Mouse (Mus musculus) forebrain, embryonic 10.5 days (tissue): ENCODE data around the gene Nr1h3. TPM values are rescaled to one million over a fixed set of nuclear protein-coding genes. Genes with fewer than 3 reads are reported as not detected.

Experiments
- DNase-seq: peaks from one replicate; pipeline ENCODE4 v3.0.0-alpha.2; 2017; ENCODE audit warnings: low spot score; ENCODE audit errors: extremely low spot score
- H3K27ac ChIP-seq: fragments of 300-500 bp; sonication (generic); 2 replicates; pipeline ENCODE4 v1.5.1; 2016; ENCODE audit warnings: mild to moderate bottlenecking
- H3K27me3 ChIP-seq: fragments of 300-500 bp; sonication (generic); 2 replicates; pipeline ENCODE4 v1.6.1; 2016; ENCODE audit warnings: mild to moderate bottlenecking; ENCODE audit not compliant: poor library complexity, severe bottlenecking
- H3K36me3 ChIP-seq: fragments of 300-500 bp; sonication (generic); replicated peaks from 2 replicates; pipeline ENCODE4 v1.6.1; 2016; ENCODE audit warnings: mild to moderate bottlenecking, moderate library complexity
- H3K4me1 ChIP-seq: fragments of 300-500 bp; sonication (generic); 2 replicates; pipeline ENCODE4 v1.6.1; 2016
- H3K4me3 ChIP-seq: fragments of 300-500 bp; sonication (generic); 2 replicates; pipeline ENCODE4 v1.5.1; 2016; ENCODE audit warnings: mild to moderate bottlenecking, moderate library complexity
- H3K9me3 ChIP-seq: fragments of 300-500 bp; sonication (generic); 2 replicates; pipeline ENCODE4 v1.6.1; 2016; ENCODE audit warnings: mild to moderate bottlenecking, moderate library complexity
- WGBS: fragments of 180-500 bp; shearing (Covaris S2); methylation state at CpG from one replicate; pipeline ENCODE4 v1.1.7; 2016; 5-methylcytosine and 5-hydroxymethylcytosine counted together
- polyA plus RNA-seq: library from polyadenylated mRNA; unstranded; fragments of >200 nt; fragmentation: Nextera tagmentation; extraction: Ambion mirVana; gene quantifications from 2 replicates; pipeline ENCODE4 v1.2.1, GENCODE M21; 2016

The Nr1h3 gene
- polyA plus RNA-seq, 1 experiment from 2014 or later = 1.4 TPM

DNA sequence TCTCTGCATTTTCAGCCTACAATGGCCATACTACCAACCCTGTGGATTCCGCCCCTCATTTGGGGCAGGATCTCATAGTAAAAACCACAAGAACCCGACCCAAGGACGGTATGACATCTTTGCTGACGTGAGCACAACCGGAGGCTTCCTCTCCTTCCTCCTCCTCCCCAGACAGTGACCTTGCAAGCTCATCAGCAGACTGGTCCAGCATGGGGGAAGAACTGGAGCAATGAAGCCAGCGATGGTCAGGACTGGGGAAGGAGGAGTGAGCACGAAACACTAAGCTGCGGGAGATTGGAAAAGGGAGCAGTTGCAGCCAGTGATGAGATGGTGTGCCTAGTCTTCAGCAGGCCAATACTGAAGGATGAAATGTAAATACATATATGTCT, 20.6 kb downstream of the Nr1h3 start:
- Histone ChIP-seq H3K27ac (peak overlapping the region; percentile 88; the same call in 1 of the 2 replicates), H3K9me3 (no peaks in the 10 kb centered on the region), H3K27me3 (peaks cover 9% of the 10 kb centered on the region; the same call in 1 of the 2 replicates), H3K36me3 (peaks cover 10% of the 10 kb centered on the region), H3K4me1 (peaks cover 44% of the 10 kb centered on the region), H3K4me3 (peak overlapping the region; percentile 89)
- DNase-seq = no peak
- WGBS = 10% methylated on average over 8 of the region's 8 CpGs

DNA sequence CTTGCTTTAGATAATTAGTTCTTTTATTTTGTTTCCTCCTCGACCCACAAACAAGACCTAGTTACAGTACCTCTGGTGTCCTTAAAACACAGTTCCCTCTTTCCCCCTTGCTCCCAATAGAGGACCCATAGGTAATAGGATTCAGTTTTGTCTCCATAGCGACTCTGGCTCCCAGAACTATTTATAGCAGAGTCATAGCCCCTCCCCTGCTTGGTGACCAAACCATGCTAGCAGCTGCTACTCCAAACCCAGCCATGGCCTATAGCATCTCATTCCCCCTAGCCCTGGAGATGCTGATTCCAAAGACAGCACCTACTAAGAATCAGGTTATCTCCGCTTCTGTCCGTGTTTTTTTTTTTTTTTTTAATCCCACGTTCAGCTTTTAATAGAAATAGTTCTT, 21.9 kb downstream of the Nr1h3 start:
- no peak overlapping the region for H3K4me3 ChIP-seq
- peaks cover 44% of the 10 kb centered on the region for H3K4me1 ChIP-seq
- WGBS = 76% methylated on average over 5 of the region's 5 CpGs
- no peak overlapping the region for H3K27ac ChIP-seq
- DNase-seq = no peak
- peaks cover 9% of the 10 kb centered on the region; the same call in 1 of the 2 replicates for H3K27me3 ChIP-seq
- no peaks in the 10 kb centered on the region for H3K9me3 ChIP-seq
- peaks cover 23% of the 10 kb centered on the region for H3K36me3 ChIP-seq

- Histone ChIP-seq H3K27ac (no peak overlapping the region), H3K9me3 (no peaks in the 10 kb centered on the region), H3K4me1 (peaks cover 44% of the 10 kb centered on the region), H3K4me3 (no peak overlapping the region), H3K27me3 (peaks cover 9% of the 10 kb centered on the region; the same call in 1 of the 2 replicates), H3K36me3 (peaks cover 32% of the 10 kb centered on the region)
- WGBS = 46% methylated on average over 4 of the region's 4 CpGs
- no peak for DNase-seq
Observed at GRCm38 (mm10) chr2:91179825-91180224, 22.8 kb downstream of the Nr1h3 start.

DNA sequence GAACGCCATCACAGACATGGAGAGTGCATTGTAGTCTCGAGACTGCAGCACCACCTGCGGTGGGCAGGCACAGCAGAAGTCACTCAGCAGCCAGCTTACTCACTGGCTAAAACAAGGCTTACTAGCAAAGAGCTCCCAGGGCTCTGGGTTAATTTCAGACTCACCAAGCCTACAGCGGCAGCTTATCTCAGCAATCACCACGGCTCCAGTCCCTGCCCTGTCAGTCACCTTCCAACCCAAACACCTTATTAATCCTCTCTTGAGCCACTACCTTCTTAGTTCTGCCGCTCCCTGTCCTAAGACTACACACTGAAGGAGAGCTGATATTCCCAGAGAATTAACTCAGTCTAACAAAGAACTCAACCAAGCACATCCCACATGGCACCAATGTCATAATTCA, 26.4 kb downstream of the Nr1h3 start:
- WGBS = 82% methylated on average over 6 of the region's 6 CpGs
- Histone ChIP-seq H3K9me3 (no peaks in the 10 kb centered on the region), H3K36me3 (peaks cover 67% of the 10 kb centered on the region), H3K4me3 (no peak overlapping the region), H3K27me3 (no peaks in the 10 kb centered on the region; the same call in 1 of the 2 replicates), H3K27ac (no peak overlapping the region), H3K4me1 (peaks cover 19% of the 10 kb centered on the region)
- no peak for DNase-seq

- Histone ChIP-seq H3K9me3 (no peaks in the 10 kb centered on the region), H3K4me1 (peaks cover 12% of the 10 kb centered on the region), H3K36me3 (peaks cover 69% of the 10 kb centered on the region), H3K4me3 (no peak overlapping the region), H3K27ac (no peak overlapping the region), H3K27me3 (no peaks in the 10 kb centered on the region)
- DNase-seq = no peak
- WGBS = 91% methylated on average over 4 of the region's 4 CpGs
Observed at GRCm38 (mm10) chr2:91175490-91175889, 27.1 kb downstream of the Nr1h3 start.

DNA sequence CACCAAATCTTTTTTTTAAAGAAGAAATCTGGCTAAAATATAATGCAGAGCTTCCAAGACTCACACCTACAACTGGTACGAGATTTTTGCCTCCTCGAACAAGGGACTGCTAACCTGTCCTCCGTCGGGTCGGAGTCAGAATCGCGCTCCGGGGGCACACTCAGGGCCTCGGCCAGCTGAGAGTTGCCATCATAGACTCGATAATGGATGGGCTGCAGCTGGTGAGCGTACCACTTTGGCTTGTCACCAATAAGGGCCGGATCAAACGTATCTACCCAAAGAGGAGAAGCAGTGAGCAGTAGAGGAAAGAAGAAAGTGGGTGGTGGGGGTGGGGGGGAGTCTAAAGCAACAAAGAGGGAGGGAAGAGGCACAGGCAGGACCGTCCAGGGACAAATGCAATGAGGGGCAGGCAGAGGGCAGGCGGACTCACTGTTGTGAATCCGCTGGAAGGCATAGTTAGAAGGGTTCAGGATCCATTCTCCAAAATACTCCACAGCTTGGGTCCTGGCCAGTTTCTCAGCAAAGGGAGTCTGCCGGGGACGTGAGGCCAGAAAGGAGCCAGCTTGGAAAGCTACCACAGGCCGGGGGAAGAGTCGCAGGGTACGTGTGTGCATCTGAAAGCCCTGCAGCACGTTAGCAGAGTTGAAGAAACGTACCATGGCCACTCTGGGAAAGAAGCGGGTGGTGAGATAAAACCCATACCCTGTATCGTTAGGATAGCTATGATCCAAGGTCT, 32.9 kb downstream of the Nr1h3 start:
- Histone ChIP-seq H3K27ac (no peak overlapping the region), H3K4me3 (no peak overlapping the region), H3K4me1 (no peaks in the 10 kb centered on the region), H3K27me3 (no peaks in the 10 kb centered on the region), H3K36me3 (peaks cover 81% of the 10 kb centered on the region), H3K9me3 (no peaks in the 10 kb centered on the region)
- 89% methylated on average over 25 of the region's 25 CpGs for WGBS
- DNase-seq = no peak

- no peak overlapping the region for H3K27ac ChIP-seq
- H3K36me3 ChIP-seq = peaks cover 80% of the 10 kb centered on the region
- H3K4me1 ChIP-seq = no peaks in the 10 kb centered on the region
- no peaks in the 10 kb centered on the region for H3K9me3 ChIP-seq
- no peak overlapping the region for H3K4me3 ChIP-seq
- WGBS = 85% methylated on average over 4 of the region's 4 CpGs
- H3K27me3 ChIP-seq = no peaks in the 10 kb centered on the region
- no peak for DNase-seq
Observed at GRCm38 (mm10) chr2:91167629-91168028, 35.0 kb downstream of the Nr1h3 start.

- WGBS = 95% methylated on average over 6 of the region's 6 CpGs
- Histone ChIP-seq H3K9me3 (no peaks in the 10 kb centered on the region), H3K4me3 (no peak overlapping the region), H3K27ac (no peak overlapping the region), H3K27me3 (no peaks in the 10 kb centered on the region), H3K36me3 (peaks cover 84% of the 10 kb centered on the region), H3K4me1 (no peaks in the 10 kb centered on the region)
- no peak for DNase-seq
Observed at GRCm38 (mm10) chr2:91164991-91165390, 37.6 kb downstream of the Nr1h3 start.

DNA sequence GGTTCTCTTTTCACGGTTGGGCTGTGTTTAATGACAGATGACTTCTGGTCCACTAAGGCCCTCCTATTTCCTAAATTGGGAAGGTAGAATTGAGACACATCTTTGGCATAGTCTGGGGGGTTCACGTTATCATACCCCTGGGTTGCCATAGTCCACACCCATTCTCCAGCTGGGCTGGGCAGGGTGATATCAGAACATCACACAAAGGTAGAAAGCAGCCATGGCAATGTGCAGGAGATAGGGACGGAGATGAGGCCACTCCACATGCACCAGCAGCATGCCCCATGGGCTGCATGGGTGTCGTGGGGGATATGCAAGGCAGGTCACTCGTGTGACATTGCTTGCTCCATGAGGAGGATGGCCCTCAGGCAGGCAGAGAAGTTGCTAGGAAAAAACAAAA, 39.1 kb downstream of the Nr1h3 start:
- Histone ChIP-seq H3K4me1 (no peaks in the 10 kb centered on the region), H3K9me3 (no peaks in the 10 kb centered on the region), H3K27me3 (no peaks in the 10 kb centered on the region), H3K27ac (no peak overlapping the region), H3K36me3 (peaks cover 84% of the 10 kb centered on the region), H3K4me3 (no peak overlapping the region)
- 90% methylated on average over 5 of the region's 5 CpGs for WGBS
- DNase-seq = no peak

GRCm38 (mm10) chr2:91162952-91163351, 39.7 kb downstream of the Nr1h3 start:
- H3K36me3 ChIP-seq = peaks cover 88% of the 10 kb centered on the region
- no peak for DNase-seq
- H3K4me3 ChIP-seq = no peak overlapping the region
- H3K27me3 ChIP-seq = no peaks in the 10 kb centered on the region
- H3K9me3 ChIP-seq = no peaks in the 10 kb centered on the region
- WGBS = 92% methylated on average over 4 of the region's 4 CpGs
- H3K4me1 ChIP-seq = no peaks in the 10 kb centered on the region
- H3K27ac ChIP-seq = no peak overlapping the region

DNA sequence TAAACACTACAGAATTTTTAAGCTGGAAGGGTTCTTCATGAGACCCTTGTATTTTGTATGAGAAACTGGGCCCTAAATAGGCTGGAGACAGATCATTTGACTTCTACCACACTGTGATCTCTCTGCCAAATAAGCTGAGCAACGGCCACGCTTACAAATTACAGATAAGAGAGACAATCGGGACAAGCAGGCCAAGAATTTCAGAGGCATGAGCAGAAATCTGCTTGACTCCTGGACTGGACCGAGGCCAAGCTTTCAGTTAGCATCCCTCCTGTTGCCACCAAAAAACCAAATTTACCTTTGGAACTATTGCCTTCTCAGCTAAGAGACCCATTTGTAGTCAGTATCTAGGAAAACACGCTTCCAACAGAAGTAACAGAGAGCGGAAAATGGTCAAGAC, 42.0 kb downstream of the Nr1h3 start:
- 93% methylated on average over 6 of the region's 6 CpGs for WGBS

GRCm38 (mm10) chr2:91157002-91157752, 45.5 kb downstream of the Nr1h3 start:
- no peak for DNase-seq
- Histone ChIP-seq H3K27me3 (no peaks in the 10 kb centered on the region), H3K9me3 (no peaks in the 10 kb centered on the region), H3K4me3 (no peak overlapping the region), H3K4me1 (no peaks in the 10 kb centered on the region), H3K36me3 (peaks cover 89% of the 10 kb centered on the region), H3K27ac (no peak overlapping the region)
- 43% methylated on average over 6 of the region's 6 CpGs for WGBS

More for the DNA sequence above, 42.0 kb downstream of the Nr1h3 start:
- Histone ChIP-seq H3K4me3 (no peak overlapping the region), H3K9me3 (no peaks in the 10 kb centered on the region), H3K27me3 (no peaks in the 10 kb centered on the region), H3K4me1 (no peaks in the 10 kb centered on the region), H3K36me3 (peaks cover 94% of the 10 kb centered on the region), H3K27ac (no peak overlapping the region)
- DNase-seq = no peak

- H3K36me3 ChIP-seq = peaks cover 81% of the 10 kb centered on the region
- no peak for DNase-seq
- no peaks in the 10 kb centered on the region for H3K4me1 ChIP-seq
- no peaks in the 10 kb centered on the region for H3K27me3 ChIP-seq
- WGBS = 96% methylated on average over 3 of the region's 3 CpGs
- no peak overlapping the region for H3K4me3 ChIP-seq
- no peaks in the 10 kb centered on the region for H3K9me3 ChIP-seq
- H3K27ac ChIP-seq = no peak overlapping the region
Observed at GRCm38 (mm10) chr2:91154091-91154490, 48.5 kb downstream of the Nr1h3 start.
